Mouse (Mus musculus) layer of hippocampus, adult 9-11 months (tissue): ENCODE data around the gene Plekhm3.
A peak's percentile ranks its signal among the peaks of the same experiment; 100 is the strongest.

Source experiments
- DNase-seq: peaks from one replicate; pipeline ENCODE4 v3.0.0; 2022

Plekhm3 gene

GRCm38 (mm10) chr1:64817709-64818108 is 138.9 kb downstream of the Plekhm3 start:
- no peak for DNase-seq

GRCm38 (mm10) chr1:64813182-64813581 is 143.4 kb downstream of the Plekhm3 start:
- no peak for DNase-seq

- no peak for DNase-seq
These were observed 144.7 kb downstream of the Plekhm3 start for GRCm38 (mm10) chr1:64811956-64812355.

GRCm38 (mm10) chr1:64809085-64809484 is 147.5 kb downstream of the Plekhm3 start:
- DNase-seq, result no peak

- DNase-seq, result no peak
These were observed 148.9 kb downstream of the Plekhm3 start for GRCm38 (mm10) chr1:64807766-64808165.

GRCm38 (mm10) chr1:64805217-64805616 is 151.4 kb downstream of the Plekhm3 start:
- DNase-seq, result no peak

- DNase-seq, result no peak
These were observed 154.0 kb downstream of the Plekhm3 start for GRCm38 (mm10) chr1:64802631-64803030.

GRCm38 (mm10) chr1:64797621-64798020 is 159.0 kb downstream of the Plekhm3 start:
- no peak for DNase-seq

GRCm38 (mm10) chr1:64796867-64797582 is 159.6 kb downstream of the Plekhm3 start:
- DNase-seq, result no peak

GRCm38 (mm10) chr1:64795284-64796040 is 161.2 kb downstream of the Plekhm3 start:
- no peak for DNase-seq

GRCm38 (mm10) chr1:64794096-64794495 is 162.5 kb downstream of the Plekhm3 start:
- no peak for DNase-seq

- no peak for DNase-seq
These were observed 163.4 kb downstream of the Plekhm3 start for GRCm38 (mm10) chr1:64793234-64793530.

- DNase-seq, result no peak
These were observed 163.9 kb downstream of the Plekhm3 start for GRCm38 (mm10) chr1:64792521-64793233.

- peak; percentile 89 for DNase-seq
These were observed 164.8 kb downstream of the Plekhm3 start for GRCm38 (mm10) chr1:64791826-64792225.

GRCm38 (mm10) chr1:64790806-64791790 is 165.5 kb downstream of the Plekhm3 start:
- DNase-seq, result peak; percentile 39

GRCm38 (mm10) chr1:64787701-64788515 is 168.7 kb downstream of the Plekhm3 start:
- no peak for DNase-seq

GRCm38 (mm10) chr1:64779863-64780262 is 176.8 kb downstream of the Plekhm3 start:
- DNase-seq, result no peak

GRCm38 (mm10) chr1:64779415-64779814 is 177.2 kb downstream of the Plekhm3 start:
- no peak for DNase-seq

- no peak for DNase-seq
These were observed 183.3 kb downstream of the Plekhm3 start for GRCm38 (mm10) chr1:64773305-64773704.

GRCm38 (mm10) chr1:64770169-64770568 is 186.5 kb downstream of the Plekhm3 start:
- no peak for DNase-seq

GRCm38 (mm10) chr1:64761646-64762045 is 195.0 kb downstream of the Plekhm3 start:
- DNase-seq, result no peak

- no peak for DNase-seq
These were observed 198.9 kb downstream of the Plekhm3 start for GRCm38 (mm10) chr1:64757766-64758165.
